ENCODE assay signal across 14 mouse cellular contexts in the genomic region with DNA sequence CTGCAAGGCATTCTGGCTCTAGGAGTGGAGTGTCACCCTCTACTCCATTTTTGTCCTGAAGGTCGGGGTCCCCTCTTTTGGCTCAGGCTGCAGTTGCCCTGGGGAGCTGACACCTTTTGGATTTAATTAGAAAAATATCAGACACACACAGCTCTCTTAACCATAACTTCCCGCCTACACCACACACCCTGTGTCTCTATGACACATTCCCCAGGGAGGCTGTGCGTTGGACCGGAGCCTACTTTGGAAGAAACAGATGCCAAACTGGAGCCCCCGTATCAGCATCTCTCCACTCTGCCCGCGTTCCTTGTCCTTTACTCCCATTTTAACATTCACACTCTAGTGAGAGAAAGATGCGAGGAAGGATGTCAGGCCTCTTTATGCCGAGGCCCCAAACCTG. TPM values are rescaled to one million over a fixed set of nuclear protein-coding genes. Genes with fewer than 3 reads are reported as not detected.
A peak's percentile ranks its signal among the peaks of the same experiment; 100 is the strongest.
DNase-seq lines count a peak whose midpoint lies in the region; ATAC-seq lines count a peak whose summit lies in the region.
"Had no signal": no experiment of that assay in that cellular context is flagged by ENCODE, and none has a peak within 500 bp of the region (broad histone marks: within the 10 kb centered on the region; RNA-seq: fewer than 3 reads in every experiment).

No protein-coding gene starts in this region.

- H3K9me3 ChIP-seq in midbrain, embryonic 14.5 days (ENCODE audit: control insufficient read depth, low read length) = no peaks in the 10 kb centered on the region
- H3K9me3 ChIP-seq in midbrain, embryonic 11.5 days (ENCODE audit: control insufficient read depth, low read length) = no peaks in the 10 kb centered on the region
- no peaks in the 10 kb centered on the region for H3K9me3 ChIP-seq in midbrain, embryonic 15.5 days
- H3K9me3 ChIP-seq: embryonic facial prominence, embryonic 12.5 days; intestine, embryonic 15.5 days; megakaryocyte, embryonic 14.5 days had no signal

- peaks cover 20% of the 10 kb centered on the region for H3K4me1 ChIP-seq in midbrain, embryonic 14.5 days (ENCODE audit: control insufficient read depth, insufficient read depth, low read length)
- peaks cover 27% of the 10 kb centered on the region for H3K4me1 ChIP-seq in midbrain, embryonic 11.5 days (ENCODE audit: control insufficient read depth, insufficient read depth, low read length)
- H3K4me1 ChIP-seq in midbrain, embryonic 15.5 days = peaks cover 28% of the 10 kb centered on the region

- WGBS in midbrain, embryonic 14.5 days = 68% methylated on average over 9 of the region's 9 CpGs
- WGBS in midbrain, embryonic 11.5 days = 78% methylated on average over 9 of the region's 9 CpGs
- 67% methylated on average over 9 of the region's 9 CpGs for WGBS in midbrain, embryonic 15.5 days

- H3K9ac ChIP-seq in midbrain, embryonic 14.5 days (replicated peaks; ENCODE audit: low read length) = no peak overlapping the region
- H3K9ac ChIP-seq in midbrain, embryonic 11.5 days (ENCODE audit: low read length) = no peak overlapping the region
- H3K9ac ChIP-seq in midbrain, embryonic 15.5 days = no peak overlapping the region
- H3K9ac ChIP-seq: embryonic facial prominence, embryonic 12.5 days; intestine, embryonic 15.5 days; liver, embryonic 14.5 days had no signal

- H3K4me3 ChIP-seq in midbrain, embryonic 14.5 days (replicated peaks; ENCODE audit: low read depth, low read length) = no peak overlapping the region
- H3K4me3 ChIP-seq in midbrain, embryonic 11.5 days (ENCODE audit: low read depth, low read length) = no peak overlapping the region
- H3K4me3 ChIP-seq in midbrain, embryonic 15.5 days = no peak overlapping the region
- H3K4me3 ChIP-seq: embryonic facial prominence, embryonic 12.5 days; heart, adult 2 months; intestine, embryonic 15.5 days had no signal

- H3K4me2 ChIP-seq in midbrain, embryonic 14.5 days (ENCODE audit: low read length) = peak overlapping the region; percentile 97
- H3K4me2 ChIP-seq in midbrain, embryonic 11.5 days = no peak overlapping the region
- H3K4me2 ChIP-seq in midbrain, embryonic 15.5 days = peak overlapping the region; percentile 85

- ATAC-seq in midbrain, embryonic 14.5 days (ENCODE audit: low FRiP score, low TSS enrichment) = no peak
- ATAC-seq in midbrain, embryonic 11.5 days (ENCODE audit: low FRiP score) = no peak
- ATAC-seq in midbrain, embryonic 15.5 days (replicated peaks) = no peak
- ATAC-seq: intestine, embryonic 15.5 days; Patski had no signal

- peak; percentile 40 to 50 for DNase-seq in cerebellum, postnatal 14 days
- DNase-seq in cerebellum, adult 8-10 months = no peak
- DNase-seq in midbrain, embryonic 14.5 days = no peak
- DNase-seq in midbrain, embryonic 11.5 days (ENCODE audit: low spot score, missing footprints) = no peak
- DNase-seq in telencephalon, adult 2 months (ENCODE audit: low read depth, low spot score) = peak; percentile 71
- DNase-seq in embryo, embryonic 10.5 days (ENCODE audit: low spot score) = no peak
- DNase-seq in ovary, postnatal 36 days (ENCODE audit: low spot score) = no peak
- DNase-seq: heart, adult 2 months had no signal

- H3K27me3 ChIP-seq in midbrain, embryonic 14.5 days (ENCODE audit: control insufficient read depth, insufficient read depth, low read length) = no peaks in the 10 kb centered on the region
- peaks cover 15% of the 10 kb centered on the region for H3K27me3 ChIP-seq in midbrain, embryonic 11.5 days (ENCODE audit: control insufficient read depth, insufficient read depth, low read length)
- H3K27me3 ChIP-seq in midbrain, embryonic 15.5 days (replicated peaks) = no peaks in the 10 kb centered on the region
- H3K27me3 ChIP-seq: Patski had no signal

- peaks cover 12% of the 10 kb centered on the region for H3K36me3 ChIP-seq in midbrain, embryonic 14.5 days (ENCODE audit: control insufficient read depth, insufficient read depth, low read length)
- peaks cover 1% of the 10 kb centered on the region; the same call in 1 of the 2 replicates for H3K36me3 ChIP-seq in midbrain, embryonic 11.5 days (ENCODE audit: control insufficient read depth, insufficient read depth, low read length)
- H3K36me3 ChIP-seq in midbrain, embryonic 15.5 days (replicated peaks) = 0 out of 2 replicates have a peak, but pooled peaks cover under 1% of the 10 kb centered on the region

- H3K27ac ChIP-seq in midbrain, embryonic 14.5 days (replicated peaks; ENCODE audit: low read depth, low read length) = no peak overlapping the region
- H3K27ac ChIP-seq in midbrain, embryonic 11.5 days (ENCODE audit: low read depth, low read length) = no peak overlapping the region
- H3K27ac ChIP-seq in midbrain, embryonic 15.5 days = no peak overlapping the region
- H3K27ac ChIP-seq: embryonic facial prominence, embryonic 12.5 days; heart, adult 2 months; intestine, embryonic 15.5 days; liver, embryonic 14.5 days had no signal

RNA-seq across cellular contexts. Expression of a gene that starts 1.9 kb away (rescaled TPM):
- 8.8 and 9.6 TPM in 2 replicates for polyA plus RNA-seq in midbrain, embryonic 14.5 days (2014; fragmentation: Nextera tagmentation; extraction: Ambion mirVana)
- 1.6 and 1.8 TPM in 2 replicates for polyA plus RNA-seq in midbrain, embryonic 11.5 days (2014; fragmentation: Nextera tagmentation; extraction: Ambion mirVana)
- 9.1 and 9.2 TPM in 2 replicates for polyA plus RNA-seq in midbrain, embryonic 15.5 days (2015; fragmentation: Nextera tagmentation; extraction: Ambion mirVana)

RNA-seq across cellular contexts. Expression of a gene that starts 24.9 kb away (rescaled TPM):
- polyA plus RNA-seq in midbrain, embryonic 14.5 days (2014; fragmentation: Nextera tagmentation; extraction: Ambion mirVana) = 5.4 and 6.1 TPM in 2 replicates
- polyA plus RNA-seq in midbrain, embryonic 11.5 days (2014; fragmentation: Nextera tagmentation; extraction: Ambion mirVana) = 4.4 and 5.9 TPM in 2 replicates
- 4.9 and 5.3 TPM in 2 replicates for polyA plus RNA-seq in midbrain, embryonic 15.5 days (2015; fragmentation: Nextera tagmentation; extraction: Ambion mirVana)

RNA-seq across cellular contexts. Expression of a gene that starts 33.8 kb away (rescaled TPM):
- 46.6 and 57.3 TPM in 2 replicates for polyA plus RNA-seq in midbrain, embryonic 14.5 days (2014; fragmentation: Nextera tagmentation; extraction: Ambion mirVana)
- polyA plus RNA-seq in midbrain, embryonic 11.5 days (2014; fragmentation: Nextera tagmentation; extraction: Ambion mirVana) = 51.9 and 53.1 TPM in 2 replicates
- polyA plus RNA-seq in midbrain, embryonic 15.5 days (2015; fragmentation: Nextera tagmentation; extraction: Ambion mirVana) = 56.3 and 57.7 TPM in 2 replicates

RNA-seq across cellular contexts. Expression of a gene that starts 43.2 kb away (rescaled TPM):
- polyA plus RNA-seq in midbrain, embryonic 14.5 days (2014; fragmentation: Nextera tagmentation; extraction: Ambion mirVana) = 25.0 and 35.9 TPM in 2 replicates
- polyA plus RNA-seq in midbrain, embryonic 11.5 days (2014; fragmentation: Nextera tagmentation; extraction: Ambion mirVana) = 24.0 and 25.1 TPM in 2 replicates
- 33.2 and 33.6 TPM in 2 replicates for polyA plus RNA-seq in midbrain, embryonic 15.5 days (2015; fragmentation: Nextera tagmentation; extraction: Ambion mirVana)

Comparison
In these comparisons a context has a peak if more than half of its experiments do, and no peak if none do; other contexts are left out.
1. DNase-seq: peak in cerebellum, postnatal 14 days (2 of 2) and telencephalon, adult 2 months (single experiment); none in cerebellum, adult 8-10 months (single experiment), midbrain, embryonic 14.5 days (single experiment), midbrain, embryonic 11.5 days (single experiment), embryo, embryonic 10.5 days (single experiment) and ovary, postnatal 36 days (single experiment).